Mouse (Mus musculus) cerebellum, adult 2 months (tissue): Measurements from ENCODE around the gene Casd1. TPM values are rescaled to one million over a fixed set of nuclear protein-coding genes. Genes with fewer than 3 reads are reported as not detected.

Experiments
- DNase-seq, 2 experiments: peaks; one replicate each; pipeline ENCODE4 v3.0.0; 2021
- H3K27ac ChIP-seq: fragments of 200-500 bp; 2 replicates; pipeline ENCODE4 v1.5.1; 2012; ENCODE audit warnings: low read length, control low read depth, inconsistent platforms; ENCODE audit not compliant: insufficient read depth
- H3K27me3 ChIP-seq: fragments of 200-500 bp; 2 replicates; pipeline ENCODE4 v1.6.1; 2012; ENCODE audit warnings: inconsistent platforms, mild to moderate bottlenecking, low read length, moderate library complexity; ENCODE audit not compliant: control insufficient read depth, insufficient read depth
- H3K4me1 ChIP-seq: fragments of 200-500 bp; 2 replicates; pipeline ENCODE4 v1.6.1; 2011; ENCODE audit warnings: low read length; ENCODE audit not compliant: control insufficient read depth, insufficient read depth
- H3K4me3 ChIP-seq: fragments of 200-500 bp; replicated peaks from 2 replicates; pipeline ENCODE3; 2011; ENCODE audit warnings: mild to moderate bottlenecking, low read depth, low read length, control low read depth; ENCODE audit not compliant: insufficient read depth
- CTCF ChIP-seq: fragments of 200-500 bp; IDR thresholded peaks from 2 replicates; pipeline ENCODE4 v1.5.1; 2011; ENCODE audit warnings: low read depth, mild to moderate bottlenecking, control low read depth, low read length, moderate library complexity, borderline replicate concordance; ENCODE audit not compliant: insufficient read depth
- POLR2A ChIP-seq: fragments of 200-500 bp; IDR thresholded peaks from 2 replicates; pipeline ENCODE4 v1.6.1; 2011; ENCODE audit warnings: low read length, control low read depth, borderline replicate concordance; ENCODE audit not compliant: insufficient read depth
- WGBS: fragments of 180-500 bp; shearing (Covaris S2); methylation state at CpG from one replicate; pipeline ENCODE4 v1.1.7; 2018; 5-methylcytosine and 5-hydroxymethylcytosine counted together
- polyA plus RNA-seq: library from polyadenylated mRNA; depleted of rRNA; stranded (reverse); fragments of >200 nt; gene quantifications from 2 replicates; pipeline ENCODE4 v1.2.3, GENCODE M21; 2012

Gene Casd1
- polyA plus RNA-seq, 1 experiment = 42.8 TPM

DNA sequence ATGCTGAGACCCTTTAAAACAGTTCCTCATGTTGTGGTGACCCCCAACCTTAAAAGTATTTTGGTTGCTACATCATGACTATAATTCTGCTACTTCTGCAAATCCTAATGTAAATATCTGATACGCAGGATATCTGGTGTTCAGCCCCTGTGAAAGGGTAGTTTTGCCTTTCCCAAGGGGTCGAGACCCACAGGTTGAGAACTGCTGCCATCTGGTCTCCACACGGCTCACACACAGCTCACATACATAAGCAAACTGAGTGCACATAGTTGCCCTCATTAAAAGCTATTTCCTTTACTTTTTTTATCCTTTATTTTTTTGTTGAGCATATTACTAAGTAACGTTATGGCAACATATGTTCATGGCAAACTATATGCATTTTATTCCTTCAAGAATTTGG lies 30.2 kb upstream of the Casd1 start:
- Histone ChIP-seq H3K4me3 (no peak overlapping the region), H3K4me1 (no peaks in the 10 kb centered on the region), H3K27ac (no peak overlapping the region), H3K27me3 (no peaks in the 10 kb centered on the region)
- DNase-seq = no peak
- no peak for TF ChIP-seq CTCF
- no peak for TF ChIP-seq POLR2A
- WGBS = 77% methylated on average over 4 of the region's 4 CpGs

DNA sequence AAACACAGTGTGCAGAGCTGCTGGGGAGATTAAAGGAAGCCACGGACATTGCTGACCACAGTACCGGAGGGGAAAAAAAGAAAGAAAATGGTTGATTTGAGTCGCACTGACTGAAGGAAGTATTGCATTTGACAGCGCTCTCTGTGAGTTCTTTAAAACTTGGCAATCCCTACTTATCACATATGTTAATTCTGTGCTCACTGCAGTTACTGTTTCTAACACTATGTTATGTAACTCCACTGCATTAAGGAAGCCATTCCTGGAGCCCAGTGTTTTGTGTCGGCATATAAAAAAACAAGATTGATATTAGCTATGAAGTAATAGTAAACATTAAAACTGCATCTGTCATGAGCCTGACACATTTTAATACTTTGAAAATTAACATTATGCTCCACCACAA lies 22.9 kb upstream of the Casd1 start:
- TF ChIP-seq POLR2A = no peak

DNA sequence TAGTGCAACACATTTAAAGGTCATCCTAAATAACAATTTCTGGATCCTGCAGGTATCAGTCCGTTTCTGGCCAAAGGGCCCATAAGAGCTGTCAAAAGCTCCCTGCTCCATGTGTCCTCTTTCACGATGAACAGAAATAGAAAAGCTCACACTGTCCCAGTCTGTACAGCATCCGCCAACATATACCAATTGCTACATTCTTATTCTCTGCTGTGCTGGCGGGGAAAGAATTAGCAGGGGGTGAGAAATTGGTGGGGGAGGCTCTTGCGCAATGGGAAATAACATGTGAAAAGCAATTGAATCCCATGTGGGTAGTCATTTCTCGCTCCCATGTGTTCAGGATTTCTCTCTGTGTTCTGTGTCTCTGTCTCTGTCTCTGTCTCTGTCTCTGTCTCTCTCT lies 22.3 kb upstream of the Casd1 start:
- H3K27me3 ChIP-seq = no peaks in the 10 kb centered on the region
- no peak overlapping the region for H3K27ac ChIP-seq
- no peaks in the 10 kb centered on the region for H3K4me1 ChIP-seq
- 62% methylated on average over 6 of the region's 6 CpGs for WGBS
- no peak for DNase-seq
- TF ChIP-seq POLR2A = no peak
- no peak for TF ChIP-seq CTCF
- H3K4me3 ChIP-seq = no peak overlapping the region

More for the DNA sequence above, 22.9 kb upstream of the Casd1 start:
- no peaks in the 10 kb centered on the region for H3K4me1 ChIP-seq
- H3K27ac ChIP-seq = no peak overlapping the region
- no peak for DNase-seq
- H3K4me3 ChIP-seq = no peak overlapping the region
- no peaks in the 10 kb centered on the region for H3K27me3 ChIP-seq
- WGBS = 36% methylated on average over 5 of the region's 5 CpGs

DNA sequence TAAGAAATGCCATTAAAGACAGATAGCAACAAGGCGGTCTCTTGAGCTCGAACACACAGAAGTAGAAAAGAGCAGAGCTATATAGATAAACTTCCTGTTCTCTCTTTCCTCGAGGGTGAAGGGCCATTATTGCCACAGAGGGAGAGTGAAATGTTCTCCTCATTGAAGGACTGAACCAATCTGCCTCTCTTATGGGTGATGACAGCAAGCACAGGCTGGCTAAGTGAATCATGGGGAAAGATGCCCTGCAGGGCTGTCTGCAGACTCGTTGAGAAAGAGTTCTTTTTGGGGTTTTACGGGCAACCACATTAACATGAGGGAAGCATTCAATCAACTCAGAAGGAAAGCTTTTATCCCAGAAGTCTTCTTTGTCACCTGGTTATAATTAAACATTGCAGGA lies 21.0 kb upstream of the Casd1 start:
- no peak overlapping the region for H3K4me3 ChIP-seq

DNA sequence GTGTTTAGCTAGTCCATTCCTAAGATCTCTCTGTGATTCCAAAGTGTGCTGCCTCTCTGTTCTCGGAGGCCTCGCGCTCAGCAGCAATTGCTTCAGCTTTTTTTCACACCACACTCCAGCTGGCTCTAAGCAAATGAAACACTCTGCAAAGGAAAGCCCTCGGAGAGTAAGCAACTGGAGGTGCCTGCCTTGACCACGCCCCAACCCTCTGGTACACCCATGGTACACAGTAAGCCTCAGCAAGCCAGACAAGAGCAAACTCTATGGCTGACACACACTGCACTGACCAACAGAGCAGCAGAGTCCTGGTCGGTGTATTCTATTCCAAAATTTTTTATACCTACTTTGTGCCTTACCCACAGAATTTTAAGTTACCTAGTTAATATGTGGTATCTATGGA lies 17.2 kb upstream of the Casd1 start:
- WGBS = 63% methylated on average over 6 of the region's 6 CpGs
- no peaks in the 10 kb centered on the region for H3K27me3 ChIP-seq
- DNase-seq = no peak
- TF ChIP-seq POLR2A = no peak
- TF ChIP-seq CTCF = no peak
- no peak overlapping the region for H3K4me3 ChIP-seq
- H3K27ac ChIP-seq = no peak overlapping the region
- no peaks in the 10 kb centered on the region for H3K4me1 ChIP-seq

More for the DNA sequence above, 21.0 kb upstream of the Casd1 start:
- Histone ChIP-seq H3K4me1 (no peaks in the 10 kb centered on the region), H3K27me3 (no peaks in the 10 kb centered on the region), H3K27ac (no peak overlapping the region)
- WGBS = 85% methylated on average over 5 of the region's 5 CpGs
- no peak for DNase-seq
- TF ChIP-seq CTCF (no peak), POLR2A (no peak)

DNA sequence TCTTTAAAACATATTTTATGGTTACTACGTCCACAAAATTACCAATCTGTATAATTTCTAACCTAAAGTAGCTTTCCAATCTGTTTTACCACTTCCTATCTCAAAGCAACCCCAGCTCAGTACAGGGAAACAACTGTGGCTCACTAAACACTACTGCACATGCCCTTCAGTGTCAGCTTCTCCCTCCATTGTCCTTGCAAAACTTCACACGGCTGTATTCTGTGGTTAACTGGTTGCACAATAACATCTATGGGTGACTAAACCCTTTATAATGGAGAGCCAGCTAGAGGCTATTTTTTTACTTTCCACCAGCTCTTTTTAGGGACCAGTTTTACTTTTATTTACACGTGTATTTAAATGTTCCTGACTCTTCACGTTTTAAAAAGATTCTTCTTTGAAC lies 12.7 kb upstream of the Casd1 start:
- Histone ChIP-seq H3K4me1 (no peaks in the 10 kb centered on the region), H3K27ac (no peak overlapping the region), H3K4me3 (no peak overlapping the region), H3K27me3 (no peaks in the 10 kb centered on the region)
- DNase-seq = no peak
- 70% methylated on average over 4 of the region's 4 CpGs for WGBS
- TF ChIP-seq POLR2A (no peak), CTCF (no peak)

DNA sequence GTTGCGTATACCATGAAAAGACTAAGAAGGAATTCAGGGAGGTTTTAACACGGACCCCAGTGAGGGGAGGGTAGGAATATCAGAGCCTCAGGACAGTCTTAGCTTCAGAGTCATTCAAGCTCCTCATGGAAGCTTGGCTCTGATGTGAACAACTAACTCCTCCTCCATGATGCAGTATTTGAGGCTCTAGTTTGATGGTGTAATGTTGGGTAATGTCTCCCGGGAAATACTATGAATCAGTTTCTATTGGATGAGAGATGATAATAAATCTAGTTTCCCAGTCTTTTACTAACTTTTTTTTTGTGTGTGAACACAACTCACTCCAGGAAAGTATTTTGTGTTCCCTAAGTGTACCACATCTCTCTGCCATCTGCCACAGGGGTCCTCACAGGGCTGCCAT lies 11.9 kb upstream of the Casd1 start:
- Histone ChIP-seq H3K27me3 (no peaks in the 10 kb centered on the region), H3K27ac (no peak overlapping the region), H3K4me1 (no peaks in the 10 kb centered on the region), H3K4me3 (no peak overlapping the region)
- WGBS = 93% methylated on average over 3 of the region's 3 CpGs
- no peak for TF ChIP-seq POLR2A
- no peak for TF ChIP-seq CTCF
- DNase-seq = no peak

DNA sequence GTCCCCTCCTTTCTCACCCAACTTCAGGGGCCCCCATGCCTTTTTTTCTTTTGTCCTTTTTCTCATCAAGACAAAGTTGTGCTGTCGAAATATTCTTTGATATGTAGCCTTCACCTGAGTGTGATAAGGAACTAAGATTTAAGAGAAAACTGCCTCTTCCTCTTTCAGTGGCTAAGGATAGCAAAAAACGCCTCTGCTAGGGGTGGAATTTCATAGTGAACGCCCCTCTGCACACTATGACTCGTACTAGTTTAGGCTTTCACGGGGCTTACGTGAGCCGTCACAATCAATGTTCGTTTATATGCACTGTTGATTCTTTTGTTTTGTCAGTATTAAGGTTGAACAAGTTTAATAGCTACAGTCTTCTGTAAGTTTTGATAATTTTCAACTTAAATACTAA lies 10.6 kb upstream of the Casd1 start:
- DNase-seq = no peak
- H3K27ac ChIP-seq = no peak overlapping the region
- H3K4me3 ChIP-seq = no peak overlapping the region
- TF ChIP-seq POLR2A (no peak), CTCF (no peak)
- no peaks in the 10 kb centered on the region for H3K27me3 ChIP-seq
- 55% methylated on average over 8 of the region's 8 CpGs for WGBS
- no peaks in the 10 kb centered on the region for H3K4me1 ChIP-seq
